Mouse (Mus musculus) hindbrain, embryonic 15.5 days (tissue): Measurements from ENCODE around the gene Syt1. TPM values are rescaled to one million over a fixed set of nuclear protein-coding genes. Genes with fewer than 3 reads are reported as not detected.

Experiments
- ATAC-seq: fragments of 200-750 bp; cut with Nextera tagmentation; 2 replicates; pipeline ENCODE4 v1.8.0; 2017; ENCODE audit warnings: low read depth, moderate number of reproducible peaks, moderate TSS enrichment; ENCODE audit not compliant: low FRiP score
- H3K27ac ChIP-seq: fragments of 300-500 bp; sonication (generic); replicated peaks from 2 replicates; pipeline ENCODE4 v1.5.1; 2015; ENCODE audit warnings: mild to moderate bottlenecking, inconsistent platforms
- H3K27me3 ChIP-seq: fragments of 300-500 bp; sonication (generic); 2 replicates; pipeline ENCODE4 v1.6.1; 2015; ENCODE audit warnings: control low read depth, inconsistent platforms
- H3K36me3 ChIP-seq: fragments of 300-500 bp; sonication (generic); 2 replicates; pipeline ENCODE4 v1.6.1; 2015; ENCODE audit warnings: control low read depth, inconsistent platforms
- H3K4me1 ChIP-seq: fragments of 300-500 bp; sonication (generic); replicated peaks from 2 replicates; pipeline ENCODE4 v1.6.1; 2015; ENCODE audit warnings: control low read depth, inconsistent platforms
- H3K4me2 ChIP-seq: fragments of 300-500 bp; sonication (generic); 2 replicates; pipeline ENCODE4 v1.6.1; 2015; ENCODE audit warnings: moderate library complexity, mild to moderate bottlenecking, inconsistent platforms
- H3K4me3 ChIP-seq: fragments of 300-500 bp; sonication (generic); 2 replicates; pipeline ENCODE4 v1.5.1; 2015; ENCODE audit warnings: mild to moderate bottlenecking, inconsistent platforms
- H3K9ac ChIP-seq: fragments of 300-500 bp; sonication (generic); 2 replicates; pipeline ENCODE4 v1.6.1; 2015; ENCODE audit warnings: inconsistent platforms
- H3K9me3 ChIP-seq: fragments of 300-500 bp; sonication (generic); 2 replicates; pipeline ENCODE4 v1.6.1; 2016; ENCODE audit warnings: control low read depth, inconsistent platforms
- WGBS: fragments of 180-500 bp; shearing (Covaris S2); methylation state at CpG from one replicate; pipeline ENCODE4 v1.1.7; 2015; 5-methylcytosine and 5-hydroxymethylcytosine counted together
- polyA plus RNA-seq: library from polyadenylated mRNA; unstranded; fragments of >200 nt; fragmentation: Nextera tagmentation; extraction: Ambion mirVana; gene quantifications from 2 replicates; pipeline ENCODE4 v1.2.1, GENCODE M21; 2015

Gene Syt1
- polyA plus RNA-seq = 115 and 131 TPM in 2 replicates

DNA sequence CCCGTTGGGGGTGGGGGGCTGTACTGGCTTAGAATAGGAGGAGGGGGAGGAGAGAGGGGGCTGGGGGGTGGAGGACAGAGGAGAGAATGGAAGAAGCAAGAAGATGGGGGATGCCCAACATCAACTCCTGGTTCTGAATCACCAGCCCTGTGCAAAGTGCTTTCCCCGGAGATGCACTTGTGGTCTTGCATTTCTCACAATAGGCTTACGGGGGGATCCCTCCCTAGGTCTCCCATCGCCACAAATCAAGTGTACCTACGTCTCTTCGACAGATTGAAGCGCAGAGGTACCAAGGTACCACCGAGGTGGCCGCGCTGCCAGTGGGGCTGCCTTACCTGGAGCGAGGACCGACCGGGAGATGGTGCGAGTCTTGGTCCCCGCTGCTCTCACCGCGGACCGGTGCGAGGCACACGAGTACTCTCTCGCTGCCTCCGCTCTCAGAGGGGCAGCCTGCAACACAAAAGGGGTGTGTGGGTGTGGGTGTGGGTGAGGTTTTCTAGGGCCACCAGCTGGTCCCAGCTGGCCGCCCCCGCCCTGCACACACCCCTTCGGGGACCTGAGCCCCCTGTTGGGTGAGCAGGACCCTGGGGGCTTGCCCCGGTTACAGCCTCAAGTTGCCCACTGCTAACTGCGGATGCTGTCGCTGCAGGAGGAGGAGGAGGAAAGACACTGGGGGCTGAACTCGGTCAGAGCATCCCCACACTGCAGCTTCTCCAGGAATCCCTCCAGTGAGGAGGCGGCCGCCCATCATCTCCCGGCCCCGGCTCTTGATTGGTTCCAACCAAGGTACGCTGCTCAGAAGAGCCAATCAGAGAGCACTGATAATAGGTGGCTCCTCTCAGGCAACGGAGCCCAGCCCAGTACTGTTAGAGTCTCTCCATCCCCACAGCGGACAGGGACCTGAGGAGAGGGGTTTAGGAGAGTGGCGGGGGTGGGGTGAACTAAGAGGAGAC lies at the start of gene Syt1:
Gene Syt1 (minus strand): TSS at position 742 of the 953 bp plus-strand sequence.
- Histone ChIP-seq H3K4me3 (peak within 1 kb of the TSS; percentile 94), H3K27me3 (no peaks in the 10 kb centered on the region), H3K4me1 (peaks cover 22% of the 10 kb centered on the region; the same call in 1 of the 2 replicates), H3K9ac (peak within 1 kb of the TSS; percentile 90), H3K4me2 (peak within 1 kb of the TSS; percentile 96), H3K36me3 (no peaks in the 10 kb centered on the region), H3K9me3 (no peaks in the 10 kb centered on the region), H3K27ac (peak within 1 kb of the TSS; percentile 97)
- ATAC-seq = peak; percentile 99
- 0% methylated on average over 37 of the region's 37 CpGs for WGBS

DNA sequence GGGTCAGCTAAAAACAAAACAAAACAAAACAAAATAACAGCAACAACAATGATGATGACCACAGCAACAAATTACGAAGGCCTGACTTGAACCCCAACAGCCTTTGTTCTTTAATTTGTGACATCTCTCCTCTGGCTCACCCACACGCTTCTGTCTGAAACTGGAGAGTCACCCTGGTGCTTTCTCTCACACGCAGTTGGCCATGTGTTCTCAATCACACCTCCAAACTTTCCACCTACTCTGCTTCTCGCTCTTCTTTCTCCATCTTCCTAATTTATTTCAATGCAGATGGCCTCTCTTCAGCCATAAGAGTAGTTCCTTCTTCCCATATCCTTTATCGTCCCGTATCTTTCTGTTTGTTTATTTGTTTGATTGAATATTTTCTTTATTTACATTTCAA lies 45.7 kb upstream of the Syt1 start:
- no peaks in the 10 kb centered on the region for H3K27me3 ChIP-seq
- H3K4me1 ChIP-seq = no peaks in the 10 kb centered on the region
- no peak overlapping the region for H3K9ac ChIP-seq
- H3K9me3 ChIP-seq = no peaks in the 10 kb centered on the region; the same call in 1 of the 2 replicates
- H3K36me3 ChIP-seq = no peaks in the 10 kb centered on the region
- H3K4me3 ChIP-seq = no peak overlapping the region
- WGBS = 89% methylated on average over 6 of the region's 6 CpGs
- no peak for ATAC-seq
- H3K4me2 ChIP-seq = no peak overlapping the region
- no peak overlapping the region for H3K27ac ChIP-seq

DNA sequence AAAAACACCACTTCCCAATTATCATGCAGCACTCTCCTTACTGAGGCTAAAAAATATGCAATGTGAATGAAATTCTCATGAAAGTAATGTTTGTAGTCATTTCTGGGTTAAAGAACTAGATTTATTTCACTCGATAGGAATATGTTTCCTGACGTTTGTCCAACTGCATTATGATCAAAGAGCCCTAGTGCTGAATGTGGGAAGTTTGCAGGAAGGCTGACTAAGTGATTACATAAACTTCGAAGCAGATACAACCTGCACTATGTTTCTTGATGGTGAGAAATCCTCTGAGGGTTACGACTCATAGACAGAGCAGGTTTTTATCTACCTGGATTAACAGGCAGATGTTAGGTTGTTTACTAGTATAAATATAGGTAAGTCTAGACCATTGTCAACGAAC lies 36.8 kb upstream of the Syt1 start:
- H3K27ac ChIP-seq = no peak overlapping the region
- no peak for ATAC-seq
- no peaks in the 10 kb centered on the region for H3K36me3 ChIP-seq
- no peaks in the 10 kb centered on the region for H3K27me3 ChIP-seq
- no peaks in the 10 kb centered on the region for H3K9me3 ChIP-seq
- no peak overlapping the region for H3K4me3 ChIP-seq
- no peaks in the 10 kb centered on the region for H3K4me1 ChIP-seq
- no peak overlapping the region for H3K4me2 ChIP-seq
- H3K9ac ChIP-seq = no peak overlapping the region
- WGBS = 87% methylated on average over 5 of the region's 5 CpGs

DNA sequence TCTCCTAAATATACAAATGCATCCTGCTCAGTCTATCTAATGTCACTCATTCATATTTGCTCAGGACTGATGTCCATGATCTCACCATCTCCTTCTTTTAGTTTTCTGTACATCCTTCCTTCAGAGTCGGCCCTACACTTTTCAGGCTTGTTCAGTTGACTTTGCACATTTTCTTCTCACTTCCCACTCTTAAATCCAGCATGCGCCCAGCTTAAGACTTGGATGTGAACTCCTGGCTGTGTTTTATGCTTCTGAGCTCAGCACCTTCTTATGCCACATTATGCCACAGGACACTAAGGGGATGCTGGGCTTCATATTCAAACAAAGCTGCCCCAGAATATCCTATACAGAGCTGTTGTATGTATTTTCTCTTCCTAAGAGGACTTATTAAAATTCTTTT lies 36.2 kb upstream of the Syt1 start:
- H3K27ac ChIP-seq = no peak overlapping the region
- WGBS = 90% methylated on average over 2 of the region's 2 CpGs
- H3K4me2 ChIP-seq = no peak overlapping the region
- no peaks in the 10 kb centered on the region for H3K27me3 ChIP-seq
- ATAC-seq = no peak
- H3K9ac ChIP-seq = no peak overlapping the region
- H3K4me3 ChIP-seq = no peak overlapping the region
- H3K36me3 ChIP-seq = no peaks in the 10 kb centered on the region
- H3K9me3 ChIP-seq = no peaks in the 10 kb centered on the region
- H3K4me1 ChIP-seq = no peaks in the 10 kb centered on the region

DNA sequence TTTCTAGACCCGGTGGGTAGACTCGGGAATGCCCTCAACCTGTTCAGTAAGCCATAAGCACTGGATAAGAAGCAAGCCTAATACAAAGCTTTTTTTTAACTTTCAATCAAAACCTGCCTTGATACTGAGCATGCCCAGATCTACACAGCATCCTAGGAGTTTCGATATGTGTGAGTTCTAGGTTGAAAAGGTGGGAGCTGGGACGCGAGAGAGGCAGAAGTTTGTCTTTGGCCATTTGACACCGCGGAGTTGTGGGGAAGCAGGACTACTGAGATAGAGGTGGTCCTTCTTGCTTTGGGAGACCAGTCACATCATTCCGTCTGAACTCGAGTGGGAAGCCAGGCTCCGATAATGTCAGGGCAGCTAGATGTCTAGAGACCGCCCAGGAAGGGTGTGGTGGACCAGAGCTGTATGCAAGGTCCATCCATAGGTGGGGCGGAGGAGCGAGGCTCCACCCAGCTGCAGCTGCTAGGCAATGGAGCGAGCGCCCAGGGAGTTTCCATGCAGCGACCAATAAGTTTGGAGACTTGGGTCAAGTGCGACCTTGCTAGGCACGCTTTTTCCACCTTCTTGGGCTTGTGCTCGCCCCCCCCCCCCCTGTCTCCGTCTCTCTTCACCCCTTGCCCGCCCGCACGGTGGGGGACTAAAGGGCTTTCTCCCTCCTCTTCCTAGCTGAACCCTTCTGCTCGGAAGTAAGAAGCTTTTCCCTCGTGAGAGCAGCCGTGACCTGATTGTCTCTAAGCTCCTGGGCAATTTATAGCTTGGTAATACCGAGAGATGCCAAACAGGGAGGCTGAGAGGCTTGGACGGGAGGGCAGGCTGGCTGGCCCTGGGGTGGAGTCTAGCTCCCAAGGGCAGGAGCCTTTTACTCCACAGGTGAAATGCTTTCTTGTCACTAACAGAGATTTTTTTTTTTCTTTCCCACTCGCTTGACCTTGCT lies 714 bp upstream of the Syt1 start:
- Histone ChIP-seq H3K4me2 (peak overlapping the region; percentile 96), H3K9me3 (no peaks in the 10 kb centered on the region), H3K9ac (peak overlapping the region; percentile 90), H3K36me3 (no peaks in the 10 kb centered on the region), H3K4me3 (peak overlapping the region; percentile 94), H3K27me3 (no peaks in the 10 kb centered on the region), H3K27ac (peak overlapping the region; percentile 97), H3K4me1 (peaks cover 20% of the 10 kb centered on the region; the same call in 1 of the 2 replicates)
- WGBS = 1% methylated on average over 28 of the region's 29 CpGs
- peak; percentile 85 for ATAC-seq

DNA sequence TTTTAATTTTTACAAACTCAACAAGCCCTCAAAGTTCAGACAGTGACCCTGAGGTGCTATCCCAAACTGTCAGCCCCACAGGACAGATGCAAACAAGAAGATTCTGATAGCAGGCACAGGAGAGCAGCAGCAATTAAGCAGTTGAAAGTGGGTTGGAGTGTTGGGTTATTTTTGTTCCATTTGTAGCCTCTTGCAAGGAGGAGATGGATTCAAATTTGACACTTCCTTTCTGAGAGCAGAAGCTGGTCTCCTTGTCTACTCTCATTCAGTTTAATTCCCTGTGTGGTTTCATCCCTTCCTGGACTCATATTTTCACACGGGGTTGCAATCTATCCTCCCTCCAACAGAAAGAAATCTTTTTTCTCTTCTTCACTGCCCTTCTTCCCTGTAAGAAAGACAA lies 951 bp downstream of the Syt1 start:
- H3K27ac ChIP-seq = peak overlapping the region; percentile 97
- H3K36me3 ChIP-seq = no peaks in the 10 kb centered on the region
- H3K4me2 ChIP-seq = peak overlapping the region; percentile 96
- peaks cover 23% of the 10 kb centered on the region; the same call in 1 of the 2 replicates for H3K4me1 ChIP-seq
- no peaks in the 10 kb centered on the region for H3K27me3 ChIP-seq
- H3K9ac ChIP-seq = peak overlapping the region; percentile 90
- no peak for ATAC-seq
- peak overlapping the region; percentile 94 for H3K4me3 ChIP-seq
- WGBS = 5% methylated on average over 1 of the region's 1 CpGs
- H3K9me3 ChIP-seq = no peaks in the 10 kb centered on the region

DNA sequence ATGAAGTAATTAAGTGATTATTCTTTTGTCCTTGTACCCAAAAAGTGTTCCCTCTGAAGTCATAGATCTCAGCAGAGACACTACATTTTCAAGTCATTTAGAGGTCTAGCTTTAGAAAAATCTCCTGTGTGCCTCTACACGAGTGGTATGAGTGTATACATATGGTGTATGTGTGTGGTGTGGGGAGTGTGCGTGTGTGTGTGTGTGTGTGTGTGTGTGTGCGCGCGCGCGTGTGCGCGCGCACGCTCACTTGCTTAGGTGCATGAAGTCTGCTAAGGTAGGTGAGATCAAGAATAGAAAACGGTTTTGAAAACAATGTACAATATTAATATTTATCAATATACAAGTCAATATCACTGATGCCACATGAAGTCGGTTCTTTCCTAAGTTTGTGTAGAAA lies 2.3 kb downstream of the Syt1 start:
- H3K27me3 ChIP-seq = no peaks in the 10 kb centered on the region
- H3K9ac ChIP-seq = peak overlapping the region; percentile 13; the same call in 1 of the 2 replicates
- peak overlapping the region; percentile 94 for H3K4me3 ChIP-seq
- 92% methylated on average over 13 of the region's 13 CpGs for WGBS
- no peaks in the 10 kb centered on the region for H3K36me3 ChIP-seq
- H3K27ac ChIP-seq = no peak overlapping the region
- no peak for ATAC-seq
- H3K4me2 ChIP-seq = peak overlapping the region; percentile 96
- H3K9me3 ChIP-seq = no peaks in the 10 kb centered on the region
- peaks cover 30% of the 10 kb centered on the region for H3K4me1 ChIP-seq

DNA sequence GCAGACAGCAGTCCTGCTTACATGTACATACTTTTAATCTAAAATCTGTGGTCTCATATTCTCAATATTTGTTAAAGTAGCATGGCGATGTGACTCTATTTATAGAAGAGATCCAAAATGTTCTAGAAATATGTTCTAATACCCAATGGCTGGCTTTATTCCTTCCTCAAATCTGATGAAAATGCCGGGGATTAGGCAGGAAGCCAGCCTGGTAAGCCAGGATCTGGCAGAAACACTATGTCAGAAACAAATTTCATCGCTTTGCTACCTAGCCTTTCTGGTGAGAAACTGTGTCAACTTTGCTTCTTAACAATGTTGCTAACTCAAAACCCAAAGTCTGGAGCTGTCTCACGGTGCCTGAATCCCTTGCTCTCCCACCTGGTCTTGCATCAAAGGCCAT lies 7.3 kb downstream of the Syt1 start:
- H3K27ac ChIP-seq = no peak overlapping the region
- 90% methylated on average over 4 of the region's 4 CpGs for WGBS

DNA sequence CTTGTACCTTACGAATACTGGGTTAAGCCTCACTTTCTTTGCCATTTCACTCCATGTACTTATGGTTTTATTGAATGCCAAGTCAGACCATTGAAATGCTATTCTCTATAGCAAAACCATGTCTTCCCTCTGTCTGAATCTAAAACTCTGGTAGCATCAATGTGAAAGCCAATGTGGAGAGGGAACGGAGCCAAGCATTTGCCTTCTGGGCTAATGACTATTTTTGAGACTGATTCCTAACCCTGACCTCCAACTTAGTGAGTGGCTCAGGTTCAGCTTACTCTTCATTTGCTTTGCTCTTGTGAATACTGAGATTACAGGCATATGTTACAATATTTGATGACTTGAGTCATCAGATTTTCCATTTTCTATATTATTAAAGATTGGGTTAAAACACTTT lies 23.5 kb downstream of the Syt1 start:
- no peak overlapping the region for H3K4me3 ChIP-seq
- peaks cover 3% of the 10 kb centered on the region; the same call in 1 of the 2 replicates for H3K9me3 ChIP-seq
- peaks cover 6% of the 10 kb centered on the region; the same call in 1 of the 2 replicates for H3K36me3 ChIP-seq
- H3K27me3 ChIP-seq = no peaks in the 10 kb centered on the region
- 92% methylated on average over 2 of the region's 2 CpGs for WGBS
- no peaks in the 10 kb centered on the region for H3K4me1 ChIP-seq
- no peak overlapping the region for H3K27ac ChIP-seq
- ATAC-seq = no peak
- H3K9ac ChIP-seq = no peak overlapping the region
- no peak overlapping the region for H3K4me2 ChIP-seq

More for the DNA sequence above, 7.3 kb downstream of the Syt1 start:
- H3K4me3 ChIP-seq = no peak overlapping the region
- H3K27me3 ChIP-seq = no peaks in the 10 kb centered on the region
- no peak overlapping the region for H3K9ac ChIP-seq
- H3K36me3 ChIP-seq = no peaks in the 10 kb centered on the region
- H3K9me3 ChIP-seq = no peaks in the 10 kb centered on the region
- H3K4me2 ChIP-seq = no peak overlapping the region
- peaks cover 14% of the 10 kb centered on the region for H3K4me1 ChIP-seq
- no peak for ATAC-seq

DNA sequence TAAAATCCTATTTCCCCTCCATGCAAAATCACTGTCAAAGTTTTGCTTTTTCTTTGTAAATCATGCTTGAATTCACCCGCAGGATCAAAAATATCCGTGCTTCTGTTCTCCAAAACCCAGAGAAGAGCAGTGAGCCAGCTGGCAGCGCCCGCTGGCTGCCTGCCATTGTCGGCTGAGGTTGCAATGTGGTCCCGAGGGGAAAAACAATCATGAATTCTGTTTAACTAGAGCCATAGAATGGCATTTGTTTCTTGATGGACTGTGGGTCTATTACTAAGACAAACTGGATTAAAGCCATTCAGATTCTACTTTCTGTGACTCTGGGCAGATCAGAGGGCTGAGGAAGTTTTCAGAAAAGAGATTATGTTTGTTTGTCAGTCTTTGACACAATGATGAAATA lies 31.1 kb downstream of the Syt1 start:
- no peaks in the 10 kb centered on the region for H3K27me3 ChIP-seq
- peaks cover 3% of the 10 kb centered on the region; the same call in 1 of the 2 replicates for H3K9me3 ChIP-seq
- H3K9ac ChIP-seq = no peak overlapping the region
- 29% methylated on average over 6 of the region's 6 CpGs for WGBS
- no peak overlapping the region; the same call in 1 of the 2 replicates for H3K27ac ChIP-seq
- ATAC-seq = peak; percentile 71; the same call in 1 of the 2 replicates
- H3K4me2 ChIP-seq = 0 out of 2 replicates have a peak overlapping the region, but pooled peaks have one; percentile 4
- no peak overlapping the region for H3K4me3 ChIP-seq
- peaks cover 6% of the 10 kb centered on the region; the same call in 1 of the 2 replicates for H3K36me3 ChIP-seq
- peaks cover 10% of the 10 kb centered on the region for H3K4me1 ChIP-seq

DNA sequence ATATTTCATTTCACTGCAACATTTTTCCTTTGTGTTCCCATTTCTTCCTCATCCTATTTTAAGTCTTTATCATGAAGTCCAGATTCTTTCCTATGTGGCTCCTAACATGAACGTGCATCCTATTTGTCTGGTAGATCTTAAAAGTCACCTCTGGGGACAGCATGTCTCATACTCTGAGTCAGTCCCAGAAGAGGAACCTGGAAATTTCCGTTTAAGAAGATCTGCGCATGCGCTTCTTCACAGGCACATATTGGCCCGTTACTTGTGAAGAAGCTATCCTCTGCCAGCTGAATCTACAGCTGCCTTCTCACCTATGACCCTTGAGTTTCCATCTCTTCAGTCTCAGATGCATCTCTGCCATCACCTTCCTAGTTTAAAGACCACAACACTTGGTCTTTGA lies 55.8 kb downstream of the Syt1 start:
- no peaks in the 10 kb centered on the region for H3K36me3 ChIP-seq
- H3K4me2 ChIP-seq = no peak overlapping the region
- H3K27me3 ChIP-seq = no peaks in the 10 kb centered on the region
- no peak overlapping the region for H3K9ac ChIP-seq
- no peak overlapping the region for H3K4me3 ChIP-seq
- 88% methylated on average over 5 of the region's 5 CpGs for WGBS
- no peak overlapping the region for H3K27ac ChIP-seq
- no peak for ATAC-seq
- no peaks in the 10 kb centered on the region for H3K9me3 ChIP-seq
- H3K4me1 ChIP-seq = peaks cover 4% of the 10 kb centered on the region; the same call in 1 of the 2 replicates
